In genomic region chr2:50743785-50744258, GRCm38 (mm10) we compare ENCODE assay signal across 13 mouse cellular contexts.
A peak's percentile ranks its signal among the peaks of the same experiment; 100 is the strongest.
DNase-seq lines count a peak whose midpoint lies in the region; ATAC-seq and TF ChIP-seq lines count a peak whose summit lies in the region.
"Had no signal": no experiment of that assay in that cellular context is flagged by ENCODE, and none has a peak within 500 bp of the region (broad histone marks: within the 10 kb centered on the region; RNA-seq: fewer than 3 reads in every experiment).

No protein-coding gene starts in this region.

- no peak overlapping the region for H3K27ac ChIP-seq in liver, embryonic 11.5 days (ENCODE audit: low read depth, low read length)
- H3K27ac ChIP-seq in liver, postnatal 0 days (ENCODE audit: low read depth), result no peak overlapping the region
- no peak overlapping the region for H3K27ac ChIP-seq in forebrain, embryonic 12.5 days
- H3K27ac ChIP-seq in hindbrain, embryonic 13.5 days, result no peak overlapping the region
- H3K27ac ChIP-seq in midbrain, embryonic 15.5 days, result no peak overlapping the region
- H3K27ac ChIP-seq: heart, embryonic 13.5 days; layer of hippocampus, adult 2 months had no signal

- no peak overlapping the region for H3K4me3 ChIP-seq in liver, embryonic 11.5 days (ENCODE audit: low read depth, low read length)
- no peak overlapping the region for H3K4me3 ChIP-seq in liver, postnatal 0 days (ENCODE audit: low read depth, low read length)
- no peak overlapping the region for H3K4me3 ChIP-seq in forebrain, embryonic 12.5 days (replicated peaks)
- H3K4me3 ChIP-seq in hindbrain, embryonic 13.5 days, result no peak overlapping the region
- H3K4me3 ChIP-seq in midbrain, embryonic 15.5 days, result no peak overlapping the region
- H3K4me3 ChIP-seq: heart, embryonic 13.5 days; layer of hippocampus, adult 2 months had no signal

- 90% methylated on average over 3 of the region's 3 CpGs for WGBS in liver, embryonic 11.5 days
- 84% methylated on average over 3 of the region's 3 CpGs for WGBS in liver, postnatal 0 days (ENCODE audit: insufficient replicate concordance)
- 96% methylated on average over 3 of the region's 3 CpGs for WGBS in forebrain, embryonic 12.5 days
- 97% methylated on average over 3 of the region's 3 CpGs for WGBS in hindbrain, embryonic 13.5 days
- 98% methylated on average over 3 of the region's 3 CpGs for WGBS in midbrain, embryonic 15.5 days

- no peak for TF ChIP-seq EP300 in liver, postnatal 0 days (IDR thresholded peaks at IDR 0.05; ENCODE audit: low read depth)

- no peaks in the 10 kb centered on the region for H3K9me3 ChIP-seq in liver, embryonic 11.5 days (ENCODE audit: control insufficient read depth, low read length)
- no peaks in the 10 kb centered on the region for H3K9me3 ChIP-seq in liver, postnatal 0 days (ENCODE audit: low read length)
- no peaks in the 10 kb centered on the region for H3K9me3 ChIP-seq in forebrain, embryonic 12.5 days
- no peaks in the 10 kb centered on the region for H3K9me3 ChIP-seq in hindbrain, embryonic 13.5 days
- no peaks in the 10 kb centered on the region for H3K9me3 ChIP-seq in midbrain, embryonic 15.5 days
- H3K9me3 ChIP-seq: heart, embryonic 13.5 days had no signal

- no peak for DNase-seq in liver, embryonic 11.5 days (ENCODE audit: low spot score)
- no peak for DNase-seq in liver, postnatal 0 days
- no peak for DNase-seq in frontal cortex, adult 2 months (ENCODE audit: extremely low spot score in 1 of 2, low spot score in 1 of 2)
- DNase-seq in thymus, postnatal 36 days, result no peak
- DNase-seq: cerebellum, adult 9-10 months; gastrocnemius, postnatal 10 days; spleen, adult 18-20 months; thymus, postnatal 25 days had no signal

- H3K9ac ChIP-seq in liver, embryonic 11.5 days (ENCODE audit: low read depth, low read length), result no peak overlapping the region
- H3K9ac ChIP-seq in liver, postnatal 0 days (replicated peaks), result no peak overlapping the region
- no peak overlapping the region for H3K9ac ChIP-seq in forebrain, embryonic 12.5 days
- H3K9ac ChIP-seq in hindbrain, embryonic 13.5 days, result no peak overlapping the region
- no peak overlapping the region for H3K9ac ChIP-seq in midbrain, embryonic 15.5 days
- H3K9ac ChIP-seq: heart, embryonic 13.5 days had no signal

- H3K4me1 ChIP-seq in liver, embryonic 11.5 days (replicated peaks; ENCODE audit: control insufficient read depth, insufficient read depth, low read length), result no peaks in the 10 kb centered on the region
- no peaks in the 10 kb centered on the region for H3K4me1 ChIP-seq in liver, postnatal 0 days (ENCODE audit: insufficient read depth)
- peaks cover 3% of the 10 kb centered on the region for H3K4me1 ChIP-seq in forebrain, embryonic 12.5 days
- peaks cover 6% of the 10 kb centered on the region for H3K4me1 ChIP-seq in hindbrain, embryonic 13.5 days (replicated peaks)
- H3K4me1 ChIP-seq in midbrain, embryonic 15.5 days, result peaks cover 3% of the 10 kb centered on the region; the same call in 1 of the 2 replicates
- H3K4me1 ChIP-seq: heart, embryonic 13.5 days had no signal

- H3K27me3 ChIP-seq in liver, embryonic 11.5 days (replicated peaks; ENCODE audit: control insufficient read depth, insufficient read depth, low read length), result no peaks in the 10 kb centered on the region
- H3K27me3 ChIP-seq in liver, postnatal 0 days (ENCODE audit: insufficient read depth, low read length), result no peaks in the 10 kb centered on the region
- H3K27me3 ChIP-seq in forebrain, embryonic 12.5 days, result no peaks in the 10 kb centered on the region
- no peaks in the 10 kb centered on the region for H3K27me3 ChIP-seq in hindbrain, embryonic 13.5 days
- H3K27me3 ChIP-seq in midbrain, embryonic 15.5 days (replicated peaks), result no peaks in the 10 kb centered on the region
- H3K27me3 ChIP-seq: heart, embryonic 13.5 days had no signal

- no peak overlapping the region for H3K4me2 ChIP-seq in liver, embryonic 11.5 days
- no peak overlapping the region for H3K4me2 ChIP-seq in liver, postnatal 0 days (ENCODE audit: low read depth, low read length)
- H3K4me2 ChIP-seq in forebrain, embryonic 12.5 days, result no peak overlapping the region
- no peak overlapping the region for H3K4me2 ChIP-seq in hindbrain, embryonic 13.5 days
- H3K4me2 ChIP-seq in midbrain, embryonic 15.5 days, result no peak overlapping the region
- H3K4me2 ChIP-seq: heart, embryonic 13.5 days had no signal

- no peaks in the 10 kb centered on the region for H3K36me3 ChIP-seq in liver, embryonic 11.5 days (ENCODE audit: control insufficient read depth, insufficient read depth, low read length)
- H3K36me3 ChIP-seq in liver, postnatal 0 days (replicated peaks; ENCODE audit: insufficient read depth, low read length), result no peaks in the 10 kb centered on the region
- H3K36me3 ChIP-seq in forebrain, embryonic 12.5 days (replicated peaks), result no peaks in the 10 kb centered on the region
- H3K36me3 ChIP-seq in hindbrain, embryonic 13.5 days, result no peaks in the 10 kb centered on the region
- H3K36me3 ChIP-seq in midbrain, embryonic 15.5 days (replicated peaks), result no peaks in the 10 kb centered on the region
- H3K36me3 ChIP-seq: heart, embryonic 13.5 days had no signal

- TF ChIP-seq CTCF in liver, postnatal 0 days (IDR thresholded peaks at IDR 0.05; ENCODE audit: low read depth), result no peak

- peak; percentile 31; the same call in 1 of the 2 replicates for ATAC-seq in liver, embryonic 11.5 days (replicated peaks; ENCODE audit: low FRiP score)
- ATAC-seq in liver, postnatal 0 days, result no peak
- peak; percentile 63 for ATAC-seq in forebrain, embryonic 12.5 days (ENCODE audit: low FRiP score)
- ATAC-seq in hindbrain, embryonic 13.5 days (ENCODE audit: low FRiP score), result peak; percentile 69
- peak; percentile 75 for ATAC-seq in midbrain, embryonic 15.5 days (replicated peaks)
